Mouse (Mus musculus) ES-E14 (cell line): ENCODE data around the gene Ppp1r14b.

ENCODE experiments used
- CHD2 ChIP-seq: IDR thresholded peaks from 2 replicates; pipeline ENCODE4 v1.6.1; 2014; ENCODE audit warnings: mild to moderate bottlenecking, low read depth, low read length, inconsistent platforms
- ZC3H11A ChIP-seq: IDR thresholded peaks from 2 replicates; pipeline ENCODE4 v1.6.1; 2012; ENCODE audit warnings: low read depth, mild to moderate bottlenecking, inconsistent platforms, low read length, borderline replicate concordance

DNA sequence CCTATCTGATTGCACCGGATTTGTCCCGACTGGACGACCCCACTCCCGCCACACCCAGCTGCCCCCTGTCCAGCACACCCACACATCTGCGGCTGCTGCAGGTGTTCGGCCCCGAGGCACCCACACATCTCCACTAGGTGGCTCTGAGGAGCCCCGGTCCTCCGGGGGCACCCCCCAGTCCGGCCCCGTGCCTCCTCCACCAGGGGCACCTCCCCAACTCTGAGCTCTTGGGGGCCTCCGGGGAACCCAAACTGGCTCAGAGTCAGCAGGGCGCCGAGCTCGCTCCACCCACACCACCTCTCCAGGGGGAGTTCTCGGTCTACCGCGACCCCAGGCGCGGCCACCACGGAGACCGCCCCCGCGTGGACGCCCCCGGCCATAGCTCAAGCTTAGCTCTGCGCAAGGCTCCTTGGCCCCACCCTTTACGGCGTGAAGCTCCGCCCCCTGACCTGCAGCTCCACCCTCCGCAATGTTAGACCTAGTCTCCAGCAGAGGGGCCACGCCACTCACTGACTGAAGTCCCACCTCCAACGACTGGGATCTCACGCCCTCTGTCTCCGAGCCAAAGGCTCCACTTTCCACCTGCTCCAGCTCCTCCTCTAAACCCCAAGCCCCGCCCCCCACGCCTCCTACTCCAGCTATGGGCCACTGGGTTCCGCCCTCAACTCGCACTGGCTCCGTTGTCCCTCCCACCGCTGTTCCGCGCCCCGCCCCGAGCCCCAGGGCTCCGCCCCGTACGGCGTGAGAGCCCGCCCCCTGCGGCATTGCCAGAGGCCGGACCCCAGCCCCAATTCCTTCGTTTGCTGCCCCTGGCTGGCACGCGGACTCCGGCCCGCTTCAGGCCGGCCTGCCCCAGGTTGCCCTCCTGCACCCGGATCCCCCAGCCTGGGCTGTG, 5.0 kb downstream of the Ppp1r14b start:
- no peak for TF ChIP-seq ZC3H11A
- no peak for TF ChIP-seq CHD2
